Mouse (Mus musculus) right cerebral cortex, adult 18-20 months (tissue): ENCODE results near the gene Myoz1.
"Not testable (repeated sequence)": the region's sequence is repeated elsewhere in the genome, so short reads cannot be mapped to it uniquely, and the experiment has no call there.

ENCODE experiments used
- DNase-seq: peaks from one replicate; pipeline ENCODE4 v3.0.0; 2022; ENCODE audit warnings: mixed read lengths

Myoz1 gene

DNA sequence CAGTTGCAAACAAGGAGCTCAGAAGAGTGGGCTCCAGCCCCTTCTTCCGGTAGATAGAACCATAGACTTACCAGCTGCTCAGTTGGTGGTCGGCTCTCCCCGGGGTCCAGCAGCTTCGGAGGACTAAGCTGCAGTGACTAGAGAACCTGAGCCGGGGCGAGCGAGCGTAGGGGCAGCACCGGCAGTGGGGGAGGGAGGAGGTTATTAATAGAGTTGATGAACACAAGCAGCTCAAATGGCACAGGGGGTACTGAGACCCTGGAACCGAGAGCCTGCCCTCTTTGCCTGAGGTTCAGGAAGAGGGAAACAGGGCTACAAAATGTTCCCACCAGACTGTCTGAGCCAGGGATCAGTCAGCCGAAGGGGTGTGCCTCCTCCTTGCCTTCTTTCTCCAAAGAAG lies at the start of gene Myoz1:
Gene Myoz1 (minus strand): TSS at position 180 of the 400 bp plus-strand sequence.
- DNase-seq: no peak

DNA sequence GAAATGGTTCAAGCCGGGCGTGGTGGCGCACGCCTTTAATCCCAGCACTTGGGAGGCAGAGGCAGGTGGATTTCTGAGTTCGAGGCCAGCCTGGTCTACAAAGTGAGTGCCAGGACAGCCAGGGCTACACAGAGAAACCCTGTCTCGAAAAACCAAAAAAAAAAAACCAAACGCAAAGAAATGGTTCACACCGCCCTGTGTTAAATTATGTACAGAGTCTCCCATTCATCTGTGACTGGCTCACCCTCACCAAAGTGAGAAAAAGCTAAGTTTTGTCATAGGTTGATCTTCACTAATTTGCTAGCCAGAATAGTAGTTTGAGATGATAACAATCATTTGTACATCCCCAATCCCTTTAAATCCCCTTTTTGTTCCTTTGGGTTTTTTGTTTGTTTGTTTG lies 47.1 kb upstream of the Myoz1 start:
- DNase-seq: not testable (repeated sequence)

DNA sequence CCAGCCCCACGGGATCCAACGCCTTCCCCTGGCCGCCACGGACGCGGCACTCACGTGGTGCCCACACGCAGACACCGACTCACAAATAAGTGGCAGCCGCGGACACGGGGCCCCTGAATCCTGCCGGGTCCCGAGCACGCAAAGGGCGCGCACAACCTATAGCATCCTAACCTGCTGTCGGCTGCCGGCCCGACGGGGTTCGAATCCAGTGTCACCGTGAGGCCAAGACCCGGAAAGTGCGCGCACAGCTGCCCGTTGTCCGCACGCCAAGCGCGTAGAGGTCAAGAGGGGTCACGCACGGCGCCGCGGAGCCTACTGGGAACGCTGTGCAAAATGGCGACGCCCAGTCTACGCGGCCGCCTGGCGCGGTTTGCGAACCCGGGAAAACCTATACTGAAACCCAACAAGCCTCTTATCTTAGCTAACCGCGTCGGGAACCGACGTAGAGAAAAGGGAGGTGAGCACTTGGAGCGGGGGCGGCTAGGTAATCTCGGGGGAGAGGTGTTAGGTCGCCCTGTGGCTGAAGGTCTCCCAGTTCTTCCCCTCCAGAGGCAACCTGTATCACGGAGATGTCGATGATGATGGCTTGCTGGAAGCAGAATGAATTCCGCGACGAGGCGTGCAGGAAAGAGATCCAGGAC lies 46.5 kb upstream of the Myoz1 start, which contains the start of gene Chchd1:
Gene Chchd1 (plus strand): TSS at position 266 of the 641 bp plus-strand sequence.
- DNase-seq: peak; percentile 90

DNA sequence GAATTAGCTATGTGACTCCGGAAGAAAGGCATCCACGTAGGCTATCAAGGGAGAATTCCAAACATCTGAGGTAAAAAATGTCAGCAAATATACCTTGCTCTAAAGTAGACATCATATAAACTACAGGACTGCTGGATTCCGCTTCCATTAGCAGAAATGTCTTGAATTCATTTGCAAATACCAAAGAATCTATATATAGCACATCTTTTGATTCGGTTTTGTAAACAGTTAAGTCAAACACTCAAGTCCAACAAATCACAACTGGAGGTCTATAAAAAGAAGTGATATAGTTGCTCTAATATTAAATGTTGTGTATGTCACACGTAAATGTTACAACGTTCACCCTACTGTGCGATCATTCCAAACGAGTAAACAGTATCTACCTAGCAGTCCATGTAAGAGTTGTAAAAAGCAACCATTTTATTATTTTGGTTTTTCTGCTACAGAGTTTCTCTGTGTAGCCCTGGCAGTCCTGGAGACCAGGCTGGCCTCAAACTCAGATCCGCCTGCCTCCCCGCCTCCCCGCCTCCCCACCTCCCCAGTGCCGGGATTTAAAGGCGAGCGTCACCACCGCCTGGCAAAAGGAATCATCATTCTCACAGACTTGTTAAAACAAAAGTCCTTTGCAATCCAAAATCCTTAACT lies 45.9 kb upstream of the Myoz1 start:
- no peak for DNase-seq

DNA sequence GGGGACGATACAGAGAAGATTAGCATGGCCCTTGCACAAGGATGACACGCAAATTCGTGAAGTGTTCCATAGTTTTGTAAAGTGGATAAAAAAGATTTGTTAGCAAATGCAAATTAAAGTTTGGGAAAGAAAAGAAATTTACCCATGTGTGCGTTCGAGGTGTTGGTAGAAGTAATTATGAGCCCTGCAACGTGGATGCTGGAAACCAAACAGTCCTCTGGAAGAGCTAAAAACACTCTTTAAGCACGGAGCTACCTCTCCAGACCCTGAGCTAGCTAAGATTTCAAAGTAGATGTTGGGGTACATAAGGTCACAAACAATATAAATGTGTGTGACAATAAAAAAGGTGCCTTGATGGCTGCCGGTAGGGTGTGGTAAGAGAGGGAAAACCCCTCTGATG lies 45.2 kb upstream of the Myoz1 start:
- DNase-seq: no peak

DNA sequence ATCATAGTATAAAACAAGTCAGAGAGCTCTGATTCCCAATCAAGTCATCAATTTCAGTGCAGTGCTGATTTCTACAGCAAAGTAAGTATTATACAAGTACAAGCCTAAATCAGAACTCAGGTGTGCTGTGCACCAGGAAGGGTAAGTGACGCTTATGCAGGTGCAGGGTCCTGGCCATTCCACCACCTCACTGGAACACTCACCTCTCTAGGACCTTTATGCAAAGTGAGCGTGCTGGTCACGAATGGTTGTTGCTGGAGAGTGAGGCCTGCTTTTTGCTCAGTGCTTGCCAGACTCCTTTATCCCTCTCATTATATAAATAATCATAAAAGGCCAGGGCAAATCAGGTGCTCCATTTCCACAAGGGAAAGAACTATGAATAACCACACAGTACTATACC lies 44.0 kb upstream of the Myoz1 start:
- DNase-seq: no peak

DNA sequence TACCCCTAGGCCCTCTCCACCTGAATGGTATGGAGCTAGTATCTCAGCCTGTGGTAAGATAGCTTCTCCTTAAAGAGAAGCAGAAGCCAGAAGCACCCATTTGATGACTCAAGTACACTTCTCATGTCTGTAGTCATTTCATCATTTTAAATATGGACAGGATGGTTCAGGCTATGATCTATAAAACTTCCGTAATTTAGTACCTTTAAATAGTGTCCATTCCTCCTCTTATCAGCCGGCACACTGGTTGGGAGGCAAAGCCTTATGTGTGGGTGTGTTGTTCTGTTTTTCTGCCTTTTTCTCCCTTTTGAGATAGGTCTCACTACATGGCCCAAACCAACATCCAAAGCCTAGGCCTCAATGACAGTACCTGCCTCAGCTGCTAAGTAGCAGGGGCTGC lies 42.2 kb upstream of the Myoz1 start:
- DNase-seq: no peak

DNA sequence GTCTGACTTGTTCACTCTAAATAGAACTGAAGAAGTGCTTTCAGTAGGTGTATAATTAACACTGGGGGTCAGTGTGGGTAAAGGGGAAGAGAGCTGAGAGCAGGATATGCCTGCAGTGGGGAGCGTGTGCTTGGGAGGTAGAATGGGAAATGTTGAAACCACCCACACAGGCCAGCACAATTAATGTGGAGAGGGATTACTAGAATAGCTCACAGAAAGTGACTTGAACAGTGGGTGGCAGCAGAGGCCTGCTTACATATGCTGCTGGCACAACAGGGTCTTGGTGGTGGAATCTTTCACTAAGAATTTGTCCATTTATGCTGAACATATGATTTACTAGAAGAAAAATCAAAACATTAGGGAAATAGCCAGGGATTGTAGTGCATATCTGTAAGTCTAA lies 40.6 kb upstream of the Myoz1 start:
- DNase-seq: peak; percentile 77

DNA sequence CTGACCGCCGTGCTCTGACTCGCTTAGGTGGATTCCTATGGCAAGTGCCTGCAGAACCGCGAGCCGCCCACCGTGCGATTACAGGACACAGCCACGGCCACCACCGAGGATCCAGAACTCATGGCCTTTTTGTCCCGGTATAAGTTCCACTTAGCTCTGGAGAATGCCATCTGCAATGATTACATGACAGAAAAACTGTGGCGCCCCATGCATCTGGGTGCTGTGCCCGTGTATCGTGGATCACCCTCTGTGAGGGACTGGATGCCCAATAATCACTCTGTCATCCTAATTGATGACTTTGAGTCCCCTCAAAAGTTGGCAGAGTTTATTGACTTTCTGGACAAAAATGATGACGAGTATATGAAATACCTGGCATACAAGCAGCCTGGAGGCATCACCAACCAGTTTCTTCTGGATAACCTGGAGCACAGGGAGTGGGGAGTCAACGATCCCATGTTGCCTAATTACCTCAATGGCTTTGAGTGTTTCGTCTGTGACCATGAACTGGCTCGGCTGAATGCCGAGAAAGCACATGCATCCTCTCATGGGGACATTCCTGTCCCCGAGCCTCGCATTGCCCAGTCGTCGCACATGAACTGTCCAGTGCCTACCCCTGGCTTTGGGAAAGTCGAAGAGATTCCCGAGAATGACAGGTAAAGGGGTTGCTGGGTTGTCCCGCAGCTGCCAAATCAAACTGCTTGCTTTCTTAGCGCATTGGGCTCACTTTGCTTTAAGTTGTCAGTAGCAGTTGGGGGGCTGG lies 39.6 kb upstream of the Myoz1 start:
- DNase-seq: no peak

DNA sequence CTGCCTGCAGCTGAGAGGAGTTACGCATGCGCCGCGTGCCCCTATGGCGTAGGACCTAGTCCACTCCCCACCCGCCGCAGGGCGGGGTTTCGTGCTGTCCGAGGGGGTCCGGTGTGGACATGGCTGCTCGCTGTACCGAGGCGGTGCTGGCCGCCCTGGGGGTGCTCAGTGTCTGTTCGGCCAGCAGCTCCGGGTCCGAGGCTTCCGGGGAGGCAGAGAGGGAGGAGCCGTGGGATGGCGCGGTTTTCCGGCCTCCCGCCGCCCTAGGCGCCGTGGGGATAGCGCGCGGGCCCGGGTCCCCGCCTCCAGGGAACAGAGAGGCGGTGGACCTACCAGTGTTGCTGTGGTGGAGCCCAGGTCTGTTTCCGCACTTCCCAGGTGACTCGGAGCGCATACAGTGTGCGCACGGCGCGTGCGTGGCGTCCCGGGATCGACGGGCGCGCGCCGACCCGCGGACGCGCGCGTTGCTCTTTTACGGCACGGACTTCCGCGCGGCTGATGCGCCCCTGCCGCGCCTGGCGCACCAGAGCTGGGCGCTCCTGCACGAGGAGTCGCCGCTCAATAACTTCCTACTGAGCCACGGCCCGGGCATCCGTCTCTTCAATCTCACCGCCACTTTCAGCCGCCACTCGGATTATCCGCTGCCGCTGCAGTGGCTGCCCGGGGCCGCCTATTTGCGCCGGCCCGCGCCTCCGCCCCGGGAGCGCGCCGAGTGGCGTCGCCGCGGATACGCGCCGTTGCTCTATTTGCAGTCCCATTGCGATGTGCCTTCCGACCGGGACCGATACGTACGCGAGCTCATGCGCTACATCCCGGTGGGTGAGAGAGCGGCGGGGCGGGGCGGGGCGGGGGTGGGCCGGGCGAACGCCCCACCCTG lies 38.8 kb upstream of the Myoz1 start, which contains the start of gene Fut11:
Gene Fut11 (plus strand): TSS at position 85 of the 877 bp plus-strand sequence.
- DNase-seq: peak; percentile 87

DNA sequence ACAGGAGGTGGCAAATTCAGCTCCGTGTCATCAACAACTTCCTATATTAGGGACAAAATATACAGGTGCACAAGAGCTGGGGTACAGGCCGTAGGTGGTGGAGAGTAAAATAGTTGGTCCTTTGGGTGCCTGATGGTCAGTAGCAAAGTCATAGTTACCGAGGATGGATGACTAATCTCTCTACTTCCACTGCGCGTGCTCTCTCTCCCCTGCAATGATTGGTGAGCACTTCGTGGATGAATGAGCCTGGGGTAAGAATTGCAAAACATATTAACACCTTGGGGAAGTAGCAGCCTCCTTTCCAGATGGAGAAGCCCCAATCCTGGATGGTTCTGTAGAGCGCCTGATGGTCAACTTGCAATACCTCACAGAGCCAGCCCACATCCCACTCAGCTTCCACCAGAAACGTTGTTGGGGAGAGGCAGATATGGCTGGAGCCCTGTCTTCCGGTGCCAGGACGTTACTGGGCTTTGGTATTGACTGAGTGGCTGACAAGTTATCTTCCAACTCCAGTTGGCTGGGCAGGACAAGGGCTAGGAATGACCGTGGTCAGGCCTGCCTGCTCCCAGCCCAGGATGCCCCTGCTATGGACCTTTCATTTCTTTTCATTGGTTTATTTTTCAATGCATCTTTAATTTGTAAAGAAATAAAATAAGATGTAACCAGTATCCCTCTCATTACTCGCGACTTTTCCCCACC lies 38.0 kb upstream of the Myoz1 start:
- no peak for DNase-seq

DNA sequence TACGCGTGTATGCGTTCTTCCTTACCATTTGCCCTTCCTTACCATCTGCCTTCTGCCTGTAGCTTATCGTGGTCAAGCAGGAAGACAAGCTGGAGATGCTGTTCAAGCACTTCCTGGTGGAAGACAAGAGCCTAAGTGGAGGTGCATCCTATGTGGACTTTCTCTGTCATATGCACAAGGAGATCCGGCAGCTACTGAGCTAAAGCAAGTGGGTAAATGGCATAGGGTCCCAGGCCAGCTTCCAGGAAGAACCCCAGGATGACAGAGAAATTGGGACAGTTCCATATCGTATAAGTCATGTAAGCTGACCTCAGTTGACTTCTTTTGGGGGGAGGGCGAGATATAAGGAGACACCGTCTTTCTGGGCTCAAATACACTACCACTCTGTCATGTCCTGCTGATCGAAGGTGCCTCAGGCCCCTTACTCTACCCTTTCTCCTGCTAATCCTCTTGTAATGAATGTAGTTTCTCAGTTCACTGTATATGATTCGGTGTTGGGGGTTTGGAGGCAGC lies 37.3 kb upstream of the Myoz1 start:
- no peak for DNase-seq

DNA sequence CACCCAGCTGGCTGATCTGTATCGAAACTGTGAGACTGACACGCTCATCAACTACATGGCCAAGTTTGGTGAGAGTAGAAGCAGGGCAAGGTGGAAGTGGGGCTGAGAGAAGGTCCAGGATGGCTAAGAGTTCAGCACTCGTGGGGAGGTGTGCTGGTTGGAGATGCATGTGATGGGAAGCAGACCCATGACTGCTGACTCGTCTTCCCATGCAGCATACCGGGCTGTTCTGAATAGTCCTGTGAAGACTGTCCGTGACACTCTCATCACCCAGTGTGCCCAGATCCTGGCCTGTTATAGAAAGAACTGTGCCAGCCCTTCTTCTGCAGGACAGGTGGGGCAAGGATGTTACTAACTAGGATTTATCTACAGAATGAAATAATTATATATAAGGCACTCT lies 35.4 kb upstream of the Myoz1 start:
- DNase-seq: no peak

DNA sequence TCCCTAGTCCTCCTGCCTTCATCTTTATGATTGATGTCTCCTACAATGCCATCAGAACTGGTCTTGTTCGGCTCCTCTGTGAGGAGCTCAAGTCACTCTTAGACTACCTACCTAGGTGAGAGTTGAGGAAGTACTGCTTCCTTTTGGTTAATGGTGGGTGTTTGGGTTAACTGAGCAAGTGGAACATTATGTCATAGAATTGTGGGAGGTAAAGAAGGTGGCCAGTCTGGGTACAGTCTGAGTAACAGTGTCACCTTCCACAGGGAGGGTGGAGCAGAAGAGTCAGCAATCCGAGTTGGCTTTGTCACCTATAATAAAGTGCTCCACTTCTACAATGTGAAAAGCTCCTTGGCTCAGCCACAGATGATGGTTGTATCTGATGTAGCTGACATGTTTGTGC lies 32.7 kb upstream of the Myoz1 start:
- no peak for DNase-seq

DNA sequence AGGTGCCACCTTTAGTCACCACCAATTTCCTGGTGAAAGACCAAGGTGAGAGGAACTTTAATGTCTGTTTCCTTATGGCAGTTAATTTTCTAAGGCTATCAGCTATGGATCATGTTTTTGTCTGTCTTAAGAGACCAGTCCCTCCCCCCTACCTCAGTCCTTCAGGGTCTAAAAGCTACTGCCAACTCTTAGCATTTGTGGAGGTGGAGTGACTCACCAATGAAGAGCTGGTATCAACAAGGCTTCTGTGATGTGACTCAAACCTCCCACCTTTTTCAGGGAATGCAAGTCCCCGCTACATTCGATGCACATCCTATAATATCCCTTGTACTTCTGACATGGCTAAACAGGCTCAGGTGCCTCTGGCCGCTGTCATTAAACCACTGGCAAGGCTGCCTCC lies 30.2 kb upstream of the Myoz1 start:
- DNase-seq: peak; percentile 65

DNA sequence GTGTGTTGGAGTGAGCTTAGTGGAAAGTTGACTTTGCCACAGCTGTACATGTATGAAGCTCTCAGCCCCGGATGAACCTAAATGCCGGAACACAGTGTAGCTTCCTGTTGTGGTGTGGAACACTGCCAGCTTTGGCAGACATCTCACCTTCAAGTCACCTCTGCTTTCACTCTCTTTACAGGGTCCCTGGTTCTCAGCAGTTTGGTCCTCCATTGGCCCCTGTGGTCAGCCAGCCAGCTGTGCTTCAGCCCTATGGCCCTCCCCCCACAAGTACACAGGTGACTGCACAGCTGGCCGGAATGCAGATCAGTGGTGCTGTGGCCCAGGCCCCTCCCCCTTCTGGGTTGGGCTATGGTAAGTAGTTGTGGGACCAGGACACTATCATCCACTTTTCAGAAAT lies 26.2 kb upstream of the Myoz1 start:
- DNase-seq: no peak

DNA sequence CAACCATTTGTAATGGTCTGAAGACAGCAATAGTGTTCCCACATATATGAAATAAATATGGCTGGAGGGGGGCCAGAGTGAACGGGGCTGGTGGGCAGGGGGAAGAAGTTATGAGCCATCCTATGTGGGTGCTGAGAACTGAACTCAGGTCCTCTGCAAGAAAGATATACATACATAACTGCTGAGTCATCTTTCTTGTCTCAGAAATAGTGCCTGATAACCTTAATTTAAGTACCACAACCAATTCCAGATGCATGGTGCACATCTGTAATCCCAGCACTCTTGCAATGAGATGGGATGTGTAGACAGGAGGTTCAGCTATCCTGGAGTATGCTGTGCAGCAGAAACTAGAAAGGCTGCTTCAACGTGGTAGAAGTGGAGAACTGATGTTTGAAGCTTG lies 25.4 kb upstream of the Myoz1 start:
- no peak for DNase-seq

DNA sequence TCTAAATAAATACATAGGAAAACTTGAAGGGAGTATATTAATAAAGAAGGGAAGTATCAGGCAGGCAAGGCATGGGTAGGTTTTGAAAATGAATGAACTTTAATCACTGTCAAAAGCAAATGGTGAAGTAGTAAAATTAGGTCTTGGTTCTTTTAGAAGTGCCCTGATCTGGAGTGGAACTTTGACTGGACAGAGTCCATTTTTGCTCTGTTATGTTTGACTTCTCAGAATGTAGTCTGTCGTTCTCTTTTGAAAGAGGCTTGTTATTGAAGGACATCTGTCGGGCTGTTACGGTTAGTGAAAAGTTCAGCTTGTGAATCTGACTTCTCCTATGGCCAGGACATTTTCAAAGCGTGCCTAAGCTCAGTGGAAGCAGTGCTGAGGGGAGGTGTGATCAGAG lies 21.6 kb upstream of the Myoz1 start:
- DNase-seq: no peak

DNA sequence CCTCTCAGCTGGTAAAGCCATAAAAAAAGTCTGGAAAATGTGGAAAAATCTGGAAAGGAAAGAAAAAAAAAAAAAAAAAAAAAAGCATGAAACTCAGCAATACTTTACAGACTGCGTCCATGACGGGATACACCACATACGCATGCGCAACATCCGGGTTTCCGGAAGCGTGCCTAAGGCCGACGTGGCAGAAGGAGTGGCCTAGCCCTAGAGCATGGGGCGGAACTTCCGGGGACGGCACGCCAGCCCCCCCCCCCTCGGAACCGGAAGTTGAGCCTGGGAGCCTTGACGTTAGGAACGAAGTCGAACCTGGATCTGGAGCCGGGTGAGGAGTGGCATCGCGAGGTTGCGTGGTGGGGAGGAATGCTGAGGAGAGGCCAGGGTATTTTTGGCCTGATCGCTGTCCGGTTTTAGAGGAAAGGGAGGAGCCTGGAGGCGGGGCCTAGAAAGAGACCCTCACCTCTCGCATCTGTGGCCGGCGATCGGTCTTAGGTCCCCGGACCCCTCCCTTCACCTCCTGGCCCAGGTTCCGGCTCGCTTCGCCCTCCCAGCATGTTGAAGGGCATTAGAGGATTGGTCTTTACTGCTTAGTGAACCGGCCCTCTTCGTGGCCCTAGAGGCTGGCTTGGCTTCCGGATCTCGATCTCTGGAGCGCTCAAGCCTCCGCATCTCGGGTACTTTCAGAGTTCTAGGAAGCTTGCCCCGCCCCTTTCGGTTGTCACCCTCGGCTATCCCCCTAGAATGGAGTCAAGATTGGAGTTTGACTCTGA lies 17.9 kb upstream of the Myoz1 start, which contains the start of gene Sec24c:
Gene Sec24c (plus strand): TSS at position 245 of the 770 bp plus-strand sequence.
- peak; percentile 97 for DNase-seq

DNA sequence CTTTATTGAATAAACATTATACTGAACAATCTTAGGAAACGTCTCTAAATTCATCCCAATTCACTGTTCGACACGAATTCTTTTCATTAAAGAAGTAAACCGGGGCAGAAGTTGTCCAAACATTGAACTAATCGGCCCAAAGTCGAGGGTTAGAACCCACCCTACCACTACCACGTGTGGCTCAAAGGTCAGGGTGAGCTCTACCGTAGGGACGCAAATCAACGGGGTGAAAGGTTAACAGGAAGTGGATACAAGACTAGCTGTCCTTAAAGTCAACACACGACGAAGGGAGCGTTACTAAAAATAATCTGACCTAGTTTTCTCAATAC lies 17.4 kb upstream of the Myoz1 start:
- DNase-seq: peak; percentile 70

DNA sequence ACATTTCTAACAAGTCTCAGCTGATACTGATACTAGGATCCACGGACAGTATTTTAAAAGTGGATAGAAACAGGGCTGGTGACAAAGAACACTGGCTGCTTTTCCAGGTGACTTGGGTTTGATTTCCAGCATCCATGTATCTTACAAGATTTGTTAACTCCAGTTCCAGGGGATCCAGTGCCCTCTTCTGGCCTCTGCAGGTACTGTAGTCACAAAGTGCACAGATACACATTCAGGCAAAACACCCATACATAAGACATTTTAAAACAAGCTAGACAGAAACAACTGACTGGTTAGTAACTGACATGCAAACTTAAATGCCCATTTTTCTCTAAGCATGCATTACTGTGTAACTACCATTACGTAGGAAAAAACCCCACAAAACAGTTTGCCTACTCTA lies 16.6 kb upstream of the Myoz1 start:
- no peak for DNase-seq
